Mouse (Mus musculus) ES-E14 (cell line): ENCODE results near the gene Ern2. TPM values are rescaled to one million over a fixed set of nuclear protein-coding genes. Genes with fewer than 3 reads are reported as not detected.

Experiments
- DNase-seq: peaks from one replicate; pipeline ENCODE4 v3.0.0-alpha.2; 2013; ENCODE audit warnings: low read depth, low spot score
- H3K27ac ChIP-seq: 2 replicates; pipeline ENCODE4 v1.5.1; 2012; ENCODE audit warnings: low read depth, mild to moderate bottlenecking, low read length, moderate library complexity, mixed read lengths; ENCODE audit not compliant: poor library complexity, insufficient read depth, severe bottlenecking
- H3K36me3 ChIP-seq: 2 replicates; pipeline ENCODE4 v1.6.1; 2012; ENCODE audit warnings: mild to moderate bottlenecking, low read length, moderate library complexity, mixed read lengths; ENCODE audit not compliant: control insufficient read depth, poor library complexity, insufficient read depth, severe bottlenecking
- H3K4me1 ChIP-seq, 2 experiments: fragments of 150-350 bp in 1 of 2; sonication (generic) in 1 of 2; 2 replicates each; pipeline ENCODE4 v1.6.1; 2012; ENCODE audit warnings: low read length in 2 of 2, mild to moderate bottlenecking in 1 of 2, mixed read lengths in 1 of 2; ENCODE audit not compliant: control insufficient read depth in 2 of 2, insufficient read depth in 2 of 2, poor library complexity in 1 of 2
- H3K4me3 ChIP-seq, 2 experiments: fragments of 150-350 bp in 1 of 2; sonication (generic) in 1 of 2; 2 replicates each; pipeline ENCODE4 v1.5.1; 2012; ENCODE audit warnings: low read length in 2 of 2, low read depth in 1 of 2, mild to moderate bottlenecking in 1 of 2, mixed read lengths in 1 of 2; ENCODE audit not compliant: insufficient read depth in 1 of 2, poor library complexity in 1 of 2, severe bottlenecking in 1 of 2
- H3K9ac ChIP-seq: 2 replicates; pipeline ENCODE4 v1.6.1; 2012; ENCODE audit warnings: low read depth, mild to moderate bottlenecking, low read length, mixed read lengths; ENCODE audit not compliant: poor library complexity, insufficient read depth, severe bottlenecking
- H3K9me3 ChIP-seq: fragments of 150-350 bp; sonication (generic); 2 replicates; pipeline ENCODE4 v1.6.1; 2012; ENCODE audit warnings: low read depth, mild to moderate bottlenecking, low read length; ENCODE audit not compliant: control insufficient read depth, insufficient read depth
- CHD2 ChIP-seq: IDR thresholded peaks from 2 replicates; pipeline ENCODE4 v1.6.1; 2014; ENCODE audit warnings: mild to moderate bottlenecking, low read depth, low read length, inconsistent platforms
- HCFC1 ChIP-seq: IDR thresholded peaks from 2 replicates; pipeline ENCODE4 v1.6.1; 2012; ENCODE audit warnings: low read length, inconsistent platforms, borderline replicate concordance; ENCODE audit not compliant: insufficient read depth
- MAFK ChIP-seq: IDR thresholded peaks from 2 replicates; pipeline ENCODE4 v1.6.1; 2014; ENCODE audit warnings: mild to moderate bottlenecking, low read depth, low read length, inconsistent platforms; ENCODE audit not compliant: insufficient read depth
- ZC3H11A ChIP-seq: IDR thresholded peaks from 2 replicates; pipeline ENCODE4 v1.6.1; 2012; ENCODE audit warnings: low read depth, mild to moderate bottlenecking, inconsistent platforms, low read length, borderline replicate concordance
- ZNF384 ChIP-seq: IDR thresholded peaks from 2 replicates; pipeline ENCODE4 v1.6.1; 2012; ENCODE audit warnings: low read depth, low read length, inconsistent platforms
- in situ Hi-C, 2 experiments: fragments of 600-800 bp; cut with MboI; formaldehyde crosslinking; loops; one replicate each; pipeline ENCODE4 v1.15.1; 2025; ENCODE audit warnings: low sequenced_read_pairs in 2 of 2, inconsistent platforms in 1 of 2; ENCODE audit not compliant: unreplicated experiment in 2 of 2
- total RNA-seq: library from RNA; depleted of rRNA; stranded (reverse); fragments of 300-350 nt; gene quantifications from 2 replicates; pipeline ENCODE4 v1.2.3, GENCODE M21; 2012; rRNA removed

Gene Ern2
- total RNA-seq, 1 experiment: not detected

- no peaks in the 10 kb centered on the region for H3K9me3 ChIP-seq
- no peak for DNase-seq
- in situ Hi-C loops: no loop called here
- no peaks in the 10 kb centered on the region for H3K4me1 ChIP-seq
- no peak overlapping the region for H3K27ac ChIP-seq
- no peak overlapping the region for H3K9ac ChIP-seq
- H3K36me3 ChIP-seq: peaks cover 29% of the 10 kb centered on the region
- no peak for TF ChIP-seq CHD2
- TF ChIP-seq MAFK: no peak
- TF ChIP-seq HCFC1: no peak
- no peak for TF ChIP-seq ZC3H11A
- no peak for TF ChIP-seq ZNF384
- no peak overlapping the region for H3K4me3 ChIP-seq
Observed at GRCm38 (mm10) chr7:122123518-122123917, 62.5 kb downstream of the Ern2 start.

Other genes starting within 250 kb of the Ern2 start
- gene Cog7, start 204.5 kb downstream of the Ern2 start, total RNA-seq: 17.7 and 19.9 TPM in 2 replicates
- 68.5 and 71.9 TPM in 2 replicates for gene Gga2, start 165.0 kb downstream of the Ern2 start, total RNA-seq
- gene Ubfd1, start 119.0 kb downstream of the Ern2 start, total RNA-seq: 56.1 and 70.7 TPM in 2 replicates
- gene Ears2, start 118.9 kb downstream of the Ern2 start, total RNA-seq: 18.6 and 20.5 TPM in 2 replicates
- 113 and 151 TPM in 2 replicates for gene Ndufab1, start 84.3 kb downstream of the Ern2 start, total RNA-seq
- 21.0 and 24.4 TPM in 2 replicates for gene Palb2, start 53.2 kb downstream of the Ern2 start, total RNA-seq
- gene Dctn5, start 53.2 kb downstream of the Ern2 start, total RNA-seq: 34.8 and 46.0 TPM in 2 replicates
- 66.1 and 73.8 TPM in 2 replicates for gene Plk1, start 26.8 kb downstream of the Ern2 start, total RNA-seq
- gene Chp2, start 33.3 kb upstream of the Ern2 start, total RNA-seq: 0.16 TPM in 1 of 2 replicates, not detected in the other
- gene Prkcb, start 102.5 kb upstream of the Ern2 start, total RNA-seq: 6.1 and 10.6 TPM in 2 replicates